Mouse (Mus musculus) kidney, postnatal 36 days (tissue): ENCODE data around the gene Zfp62.

Experiments
- DNase-seq, 2 experiments: peaks; one replicate each; pipeline ENCODE4 v3.0.0; 2021 to 2022; ENCODE audit warnings: mixed read lengths in 2 of 2

Gene Zfp62

GRCm38 (mm10) chr11:49248974-49249700 lies 46.0 kb downstream of the Zfp62 start:
- no peak for DNase-seq

- peak; percentile 58 to 63 for DNase-seq
Observed at GRCm38 (mm10) chr11:49249811-49250421, 46.8 kb downstream of the Zfp62 start.

- DNase-seq: peak; percentile 94 to 95
Observed at GRCm38 (mm10) chr11:49250422-49251379, 47.6 kb downstream of the Zfp62 start.

- DNase-seq: no peak
Observed at GRCm38 (mm10) chr11:49251380-49251761, 48.3 kb downstream of the Zfp62 start.

- DNase-seq: no peak
Observed at GRCm38 (mm10) chr11:49252048-49252447, 49.0 kb downstream of the Zfp62 start.

GRCm38 (mm10) chr11:49253035-49253434 lies 49.9 kb downstream of the Zfp62 start:
- peak in 1 of 2 experiments; percentile 56 for DNase-seq

GRCm38 (mm10) chr11:49259296-49259695 lies 56.2 kb downstream of the Zfp62 start:
- peak in 1 of 2 experiments; percentile 63 for DNase-seq

DNA sequence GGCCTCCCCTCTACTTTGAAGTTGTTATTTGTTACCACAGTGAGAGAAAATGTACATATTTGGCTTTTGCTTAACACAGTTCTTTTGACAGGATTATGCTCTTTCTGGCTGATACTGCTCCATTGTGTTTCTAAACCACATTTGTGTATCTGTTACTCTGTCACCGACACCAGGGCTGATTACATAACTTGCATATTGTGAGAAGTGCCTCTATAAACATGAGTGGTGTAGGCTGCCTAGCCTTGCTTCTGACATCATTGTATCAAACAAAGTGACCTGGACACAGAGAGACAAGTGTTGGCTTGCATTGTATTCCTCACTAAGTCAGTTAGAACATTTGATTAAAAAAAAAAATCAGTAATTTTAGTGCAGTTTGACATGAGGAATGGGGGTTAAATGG lies 56.7 kb downstream of the Zfp62 start:
- DNase-seq: no peak

DNA sequence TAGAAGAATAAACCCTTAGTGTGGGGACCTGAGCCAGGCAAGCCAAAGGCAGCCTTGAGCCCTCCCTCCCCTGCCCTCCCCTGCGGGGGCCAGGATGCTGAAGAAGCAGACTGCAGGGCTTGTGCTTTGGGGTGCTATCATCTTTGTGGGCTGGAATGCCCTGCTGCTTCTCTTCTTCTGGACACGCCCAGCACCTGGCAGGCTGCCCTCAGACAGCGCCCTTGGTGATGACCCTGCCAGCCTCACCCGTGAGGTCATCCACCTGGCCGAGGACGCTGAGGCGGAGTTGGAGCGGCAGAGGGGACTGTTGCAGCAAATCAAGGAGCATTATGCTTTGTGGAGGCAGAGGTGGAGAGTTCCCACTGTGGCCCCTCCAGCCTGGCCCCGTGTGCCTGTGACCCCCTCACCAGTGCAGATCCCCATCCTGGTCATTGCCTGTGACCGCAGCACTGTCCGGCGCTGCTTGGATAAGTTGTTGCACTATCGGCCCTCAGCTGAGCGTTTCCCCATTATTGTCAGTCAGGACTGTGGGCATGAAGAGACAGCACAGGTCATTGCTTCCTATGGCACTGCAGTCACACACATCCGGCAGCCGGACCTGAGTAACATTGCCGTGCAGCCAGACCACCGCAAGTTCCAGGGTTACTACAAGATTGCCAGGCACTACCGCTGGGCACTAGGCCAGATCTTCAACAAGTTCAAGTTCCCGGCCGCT lies 57.7 kb downstream of the Zfp62 start:
- peak; percentile 92 to 95 for DNase-seq

DNA sequence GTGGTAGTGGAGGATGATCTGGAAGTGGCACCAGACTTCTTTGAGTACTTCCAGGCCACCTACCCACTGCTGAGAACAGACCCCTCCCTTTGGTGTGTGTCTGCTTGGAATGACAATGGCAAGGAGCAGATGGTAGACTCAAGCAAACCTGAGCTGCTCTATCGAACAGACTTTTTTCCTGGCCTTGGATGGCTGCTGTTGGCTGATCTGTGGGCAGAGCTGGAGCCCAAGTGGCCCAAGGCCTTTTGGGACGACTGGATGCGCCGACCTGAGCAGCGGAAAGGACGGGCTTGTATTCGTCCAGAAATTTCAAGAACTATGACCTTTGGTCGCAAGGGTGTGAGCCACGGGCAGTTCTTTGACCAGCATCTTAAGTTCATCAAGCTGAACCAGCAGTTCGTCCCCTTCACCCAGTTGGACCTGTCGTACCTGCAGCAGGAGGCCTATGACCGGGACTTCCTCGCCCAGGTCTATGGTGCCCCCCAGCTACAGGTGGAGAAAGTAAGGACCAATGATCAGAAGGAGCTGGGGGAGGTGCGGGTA lies 58.3 kb downstream of the Zfp62 start:
- peak; percentile 75 to 90 for DNase-seq

DNA sequence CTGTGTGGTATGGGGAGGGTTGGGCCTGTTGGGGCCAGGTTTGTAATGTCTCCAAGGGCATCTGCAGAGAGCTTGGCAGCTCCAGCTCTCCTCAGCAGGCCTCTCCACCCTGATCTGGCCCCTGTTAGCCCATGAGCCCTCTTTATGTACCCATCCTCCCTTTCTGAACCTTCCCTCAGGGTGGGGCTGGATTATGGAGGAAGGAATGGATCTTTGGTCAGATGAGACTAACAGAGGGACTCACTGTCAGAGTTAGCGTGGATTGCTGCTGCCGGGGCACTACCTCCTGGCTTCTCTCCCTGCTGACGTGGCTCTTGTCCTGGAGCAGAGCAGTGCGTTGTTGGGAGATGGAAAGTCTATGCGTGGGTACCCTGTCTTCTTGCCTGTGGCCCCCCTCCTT lies 59.2 kb downstream of the Zfp62 start:
- peak; percentile 53 to 61 for DNase-seq

GRCm38 (mm10) chr11:49263149-49263548 lies 60.1 kb downstream of the Zfp62 start:
- DNase-seq: no peak

DNA sequence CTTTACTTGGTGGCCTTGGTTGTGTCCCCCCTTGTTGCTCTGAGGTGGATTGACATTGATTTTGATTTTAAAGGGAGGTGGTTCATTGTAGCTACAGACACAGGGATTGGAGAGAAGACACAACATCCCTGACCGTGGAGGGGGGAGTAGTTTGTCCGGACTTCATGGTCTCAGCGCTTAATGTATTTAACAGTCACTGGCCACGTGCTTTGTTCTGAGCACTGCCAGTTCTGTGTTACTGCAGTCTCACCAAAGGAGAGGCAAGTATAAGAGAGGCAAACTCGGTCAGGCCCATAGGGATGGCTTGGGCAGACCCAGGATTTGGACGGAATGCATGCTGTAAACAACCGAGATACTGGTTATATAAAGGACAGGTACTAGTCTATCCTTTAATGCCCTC lies 61.0 kb downstream of the Zfp62 start:
- DNase-seq: no peak

- no peak for DNase-seq
Observed at GRCm38 (mm10) chr11:49264622-49265021, 61.5 kb downstream of the Zfp62 start.

GRCm38 (mm10) chr11:49265101-49265500 lies 62.0 kb downstream of the Zfp62 start:
- peak in 1 of 2 experiments; percentile 56 for DNase-seq

- DNase-seq: peak; percentile 64 to 79
Observed at GRCm38 (mm10) chr11:49266671-49267070, 63.6 kb downstream of the Zfp62 start.

GRCm38 (mm10) chr11:49267316-49267715 lies 64.2 kb downstream of the Zfp62 start:
- peak in 1 of 2 experiments; percentile 26 for DNase-seq

DNA sequence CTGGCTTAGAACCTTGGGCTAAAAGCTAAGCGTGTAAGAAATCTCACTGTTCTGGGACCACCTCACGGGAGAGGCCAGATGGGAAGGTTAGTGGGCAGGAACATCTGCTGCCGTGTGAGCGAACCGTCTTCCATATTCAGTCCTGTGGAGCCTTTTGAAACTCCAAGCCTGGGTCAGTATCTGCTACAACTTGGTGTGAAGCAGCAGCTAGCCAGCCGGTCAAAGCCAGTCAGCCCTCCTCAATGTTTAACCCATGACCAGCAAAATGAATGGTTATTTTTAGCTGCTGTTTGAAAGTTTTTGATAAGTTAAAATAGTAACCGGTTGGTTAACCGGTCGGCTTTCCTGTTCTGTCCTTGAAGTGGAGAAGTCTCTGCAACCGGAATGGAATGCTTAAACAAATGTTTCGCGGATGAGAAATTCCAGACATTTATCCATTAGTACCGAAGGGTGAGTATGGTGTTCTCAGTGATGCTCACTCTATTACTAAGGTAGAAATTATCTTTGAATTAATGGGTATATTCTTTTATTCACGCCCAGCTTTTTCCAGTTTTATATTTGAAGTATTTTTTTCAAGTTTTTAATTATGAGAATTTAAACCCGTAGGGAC lies 65.0 kb downstream of the Zfp62 start:
- DNase-seq: peak; percentile 63 to 75
